Mouse (Mus musculus): Measurements from ENCODE around the gene Gpr162.

GRCm38 (mm10) chr6:124900056-124900800 is 36.4 kb upstream of the Gpr162 start:
- no peak for TF ChIP-seq CTCF (IDR thresholded peaks at IDR 0.05; ENCODE audit: borderline replicate concordance, insufficient read depth, low read depth, low read length)
- no peak for TF ChIP-seq POLR2A (IDR thresholded peaks at IDR 0.05; ENCODE audit: borderline replicate concordance, insufficient read depth, low read length)

Measured in cerebellum, adult 2 months (tissue).